Mouse (Mus musculus) liver, embryonic 14.5 days (tissue): Measurements from ENCODE around the gene Btg1. TPM values are rescaled to one million over a fixed set of nuclear protein-coding genes. Genes with fewer than 3 reads are reported as not detected.

Experiments
- ATAC-seq: fragments of 200-750 bp; cut with Nextera tagmentation; 2 replicates; pipeline ENCODE4 v1.8.0; 2017; ENCODE audit warnings: moderate number of reproducible peaks, mild to moderate bottlenecking, moderate library complexity; ENCODE audit not compliant: insufficient read depth
- DNase-seq, 3 experiments: peaks; one replicate each; pipeline ENCODE4 v3.0.0-alpha.2; 2012 to 2013; ENCODE audit warnings: low read depth in 3 of 3, low spot score in 3 of 3
- H3K27ac ChIP-seq: fragments of 300-500 bp; sonication (generic); 2 replicates; pipeline ENCODE4 v1.5.1; 2014; ENCODE audit warnings: moderate library complexity, mild to moderate bottlenecking, control low read depth, inconsistent platforms
- H3K27me3 ChIP-seq: fragments of 300-500 bp; sonication (generic); 2 replicates; pipeline ENCODE4 v1.6.1; 2014; ENCODE audit warnings: mild to moderate bottlenecking, low read length, moderate library complexity; ENCODE audit not compliant: control insufficient read depth, insufficient read depth
- H3K36me3 ChIP-seq: fragments of 300-500 bp; sonication (generic); replicated peaks from 2 replicates; pipeline ENCODE4 v1.6.1; 2014; ENCODE audit warnings: low read depth; ENCODE audit not compliant: control insufficient read depth, insufficient read depth
- H3K4me1 ChIP-seq, 2 experiments: fragments of 200-500 bp in 1 of 2; fragments of 300-500 bp in 1 of 2; sonication (generic) in 1 of 2; replicated peaks; 2 replicates each; pipeline ENCODE4 v1.6.1; 2012 to 2014; ENCODE audit warnings: antibody characterized with exemption in 1 of 2, inconsistent platforms in 1 of 2, low read length in 1 of 2; ENCODE audit not compliant: control insufficient read depth in 2 of 2, insufficient read depth in 2 of 2
- H3K4me2 ChIP-seq: fragments of 300-500 bp; sonication (generic); 2 replicates; pipeline ENCODE4 v1.6.1; 2014; ENCODE audit warnings: low read depth, mild to moderate bottlenecking, control low read depth, moderate library complexity
- H3K4me3 ChIP-seq, 2 experiments: fragments of 200-500 bp in 1 of 2; fragments of 300-500 bp in 1 of 2; sonication (generic) in 1 of 2; 2 replicates each; pipeline ENCODE4 v1.5.1; 2012 to 2014; ENCODE audit warnings: low read depth in 2 of 2, low read length in 2 of 2, mild to moderate bottlenecking in 2 of 2, control low read depth in 1 of 2, inconsistent platforms in 1 of 2, moderate library complexity in 1 of 2; ENCODE audit not compliant: insufficient read depth in 1 of 2
- H3K9ac ChIP-seq: fragments of 300-500 bp; sonication (generic); replicated peaks from 2 replicates; pipeline ENCODE4 v1.6.1; 2014; ENCODE audit warnings: mild to moderate bottlenecking, control low read depth, moderate library complexity
- H3K9me3 ChIP-seq: fragments of 300-500 bp; sonication (generic); 2 replicates; pipeline ENCODE4 v1.6.1; 2016; ENCODE audit warnings: low read length, mixed read lengths; ENCODE audit not compliant: control insufficient read depth
- CTCF ChIP-seq: IDR thresholded peaks from 2 replicates; pipeline ENCODE4 v1.5.1; 2016; ENCODE audit warnings: antibody characterized with exemption, low read depth, control low read depth
- EP300 ChIP-seq: IDR thresholded peaks from 2 replicates; pipeline ENCODE4 v1.6.1; 2016; ENCODE audit warnings: antibody characterized with exemption, low read depth
- WGBS: fragments of 180-500 bp; shearing (Covaris S2); extraction: QIAGEN DNeasy Blood & Tissue Kit; methylation state at CpG from one replicate; pipeline ENCODE4 v1.1.7; 2014; ENCODE audit not compliant: insufficient replicate concordance; 5-methylcytosine and 5-hydroxymethylcytosine counted together
- polyA plus RNA-seq, 2 experiments: library from polyadenylated mRNA; depleted of rRNA in 1 of 2; stranded (reverse) in 1 of 2; unstranded in 1 of 2; fragments of >200 nt; fragmentation: Nextera tagmentation in 1 of 2; extraction: Ambion mirVana in 1 of 2; gene quantifications; 2 replicates each; pipeline versions ENCODE4 v1.2.1 to v1.2.3; 2012 to 2014

The Btg1 gene
- polyA plus RNA-seq, 2 experiments = 2.7 to 7.9 TPM

DNA sequence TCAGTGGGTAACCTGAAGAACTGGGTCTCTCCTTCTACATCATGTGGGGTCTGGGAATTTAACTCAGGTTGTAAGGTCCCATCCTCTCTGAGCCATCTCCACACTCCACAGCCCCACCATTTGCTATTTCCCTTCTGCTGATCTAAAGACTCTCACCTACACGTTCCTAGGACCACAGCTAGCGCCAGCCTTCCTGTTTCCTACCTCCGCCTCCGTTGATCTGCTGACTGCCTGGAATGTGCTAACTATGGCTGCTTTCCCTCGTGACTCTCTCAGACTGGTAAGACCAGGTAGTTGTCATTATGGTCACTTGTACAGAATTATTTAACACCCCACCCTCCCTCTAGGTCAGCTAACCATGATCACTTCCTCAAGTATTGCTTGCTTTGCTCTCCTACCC is 13.3 kb downstream of the Btg1 start:
- no peak overlapping the region for H3K27ac ChIP-seq
- peaks cover under 1 to 6% of the 10 kb centered on the region in 2 experiments; a peak in 3 of 4 replicates for H3K4me1 ChIP-seq
- H3K27me3 ChIP-seq = no peaks in the 10 kb centered on the region
- DNase-seq = no peak
- no peak for TF ChIP-seq CTCF
- TF ChIP-seq EP300 = no peak
- no peak overlapping the region for H3K4me2 ChIP-seq
- no peak overlapping the region for H3K4me3 ChIP-seq
- 53% methylated on average over 5 of the region's 5 CpGs for WGBS
- H3K36me3 ChIP-seq = no peaks in the 10 kb centered on the region
- ATAC-seq = no peak
- no peaks in the 10 kb centered on the region for H3K9me3 ChIP-seq
- H3K9ac ChIP-seq = no peak overlapping the region

- no peaks in the 10 kb centered on the region; a peak in 1 of 4 replicates for H3K4me1 ChIP-seq
- no peaks in the 10 kb centered on the region for H3K27me3 ChIP-seq
- H3K4me3 ChIP-seq = no peak overlapping the region
- no peaks in the 10 kb centered on the region for H3K9me3 ChIP-seq
- WGBS = 62% methylated on average over 9 of the region's 9 CpGs
- H3K36me3 ChIP-seq = no peaks in the 10 kb centered on the region
- ATAC-seq (no peak), DNase-seq (no peak)
- H3K9ac ChIP-seq = no peak overlapping the region
- TF ChIP-seq CTCF (no peak), EP300 (no peak)
- H3K27ac ChIP-seq = no peak overlapping the region
- no peak overlapping the region for H3K4me2 ChIP-seq
Measured at GRCm38 (mm10) chr10:96631066-96631711, 14.4 kb downstream of the Btg1 start.

DNA sequence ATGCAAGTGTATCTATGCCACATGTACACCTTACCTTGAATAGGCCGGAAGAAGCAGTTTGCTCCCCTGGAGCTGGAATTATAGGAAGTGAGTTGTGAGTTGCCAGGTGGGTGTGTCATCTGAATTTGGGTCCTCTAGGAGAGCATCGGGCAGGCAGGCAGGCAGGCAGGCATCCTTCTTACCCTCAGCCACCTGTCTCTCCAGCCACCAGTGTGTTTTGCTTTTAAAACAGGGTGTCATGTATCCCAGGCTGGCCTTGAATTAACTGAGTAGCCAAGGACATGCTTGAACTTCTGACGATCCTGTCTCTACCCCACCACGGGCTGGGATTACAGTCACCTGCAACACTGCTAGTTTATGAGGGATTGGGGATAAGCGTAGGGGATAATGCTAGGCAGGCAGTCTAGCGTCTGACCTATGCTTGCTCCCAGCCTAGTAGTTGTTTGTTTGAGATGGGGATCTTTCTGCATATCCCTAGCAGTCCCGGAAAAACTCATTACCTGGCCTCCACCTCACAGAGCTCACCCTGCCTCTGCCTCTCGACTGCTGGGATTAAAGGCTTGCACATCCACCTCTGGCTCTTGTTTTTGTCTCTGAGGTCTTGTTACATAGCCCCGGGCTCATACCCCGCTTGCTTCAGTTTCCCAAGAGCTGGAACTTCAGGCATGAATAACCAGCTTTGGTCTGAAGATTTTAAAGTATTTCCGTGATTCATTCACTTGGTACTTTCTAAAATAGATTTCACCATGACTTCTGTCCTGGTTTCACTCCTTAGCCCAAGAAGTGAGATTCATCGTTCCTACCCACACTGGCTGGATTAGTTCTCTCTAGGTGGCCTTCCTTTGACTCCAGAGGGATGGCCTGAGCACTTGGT is 15.7 kb downstream of the Btg1 start:
- Histone ChIP-seq H3K4me1 (no peaks in the 10 kb centered on the region; a peak in 1 of 4 replicates), H3K4me2 (no peak overlapping the region), H3K36me3 (no peaks in the 10 kb centered on the region), H3K27ac (no peak overlapping the region), H3K9me3 (no peaks in the 10 kb centered on the region), H3K9ac (no peak overlapping the region), H3K4me3 (no peak overlapping the region), H3K27me3 (no peaks in the 10 kb centered on the region)
- no peak for ATAC-seq
- TF ChIP-seq EP300 (no peak), CTCF (no peak)
- no peak for DNase-seq
- 63% methylated on average over 12 of the region's 12 CpGs for WGBS

- ATAC-seq = no peak
- Histone ChIP-seq H3K4me2 (no peak overlapping the region), H3K4me1 (no peaks in the 10 kb centered on the region; a peak in 2 of 4 replicates), H3K9me3 (no peaks in the 10 kb centered on the region), H3K27me3 (no peaks in the 10 kb centered on the region), H3K4me3 (no peak overlapping the region), H3K36me3 (no peaks in the 10 kb centered on the region), H3K27ac (no peak overlapping the region), H3K9ac (no peak overlapping the region)
- WGBS = 49% methylated on average over 4 of the region's 4 CpGs
- no peak for DNase-seq
- TF ChIP-seq EP300 (no peak), CTCF (no peak)
Measured at GRCm38 (mm10) chr10:96633145-96633516, 16.3 kb downstream of the Btg1 start.

DNA sequence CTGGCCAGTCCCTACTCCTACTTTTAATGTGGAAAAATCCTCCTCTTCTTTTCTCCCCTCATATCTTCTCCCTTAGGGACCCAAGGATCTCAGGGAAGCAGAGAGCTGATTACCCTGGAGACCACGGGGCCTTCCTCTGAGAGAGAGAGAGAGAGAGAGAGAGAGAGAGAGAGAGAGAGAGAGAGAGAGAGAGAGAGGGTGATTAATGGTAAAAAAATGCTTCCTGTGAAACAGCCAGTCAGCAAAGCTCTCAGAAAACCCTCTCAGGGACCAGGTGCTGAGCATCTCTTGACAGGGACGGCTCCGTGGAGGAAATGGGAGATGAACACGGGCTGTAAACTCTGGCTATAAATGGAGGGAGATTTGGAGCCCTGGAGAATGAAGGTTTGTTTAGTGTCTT is 18.7 kb downstream of the Btg1 start:
- H3K27me3 ChIP-seq = no peaks in the 10 kb centered on the region

More for the DNA sequence above, 18.7 kb downstream of the Btg1 start:
- 41% methylated on average over 4 of the region's 4 CpGs for WGBS
- H3K4me1 ChIP-seq = no peaks in the 10 kb centered on the region; a peak in 2 of 4 replicates
- no peaks in the 10 kb centered on the region for H3K36me3 ChIP-seq
- no peak for DNase-seq
- H3K27ac ChIP-seq = no peak overlapping the region
- no peak for ATAC-seq
- no peak overlapping the region for H3K4me2 ChIP-seq
- H3K4me3 ChIP-seq = no peak overlapping the region
- H3K9ac ChIP-seq = no peak overlapping the region
- H3K9me3 ChIP-seq = no peaks in the 10 kb centered on the region
- no peak for TF ChIP-seq EP300
- TF ChIP-seq CTCF = no peak
